Mouse (Mus musculus) intestine, embryonic 15.5 days (tissue): ENCODE data around the gene Tekt4. TPM values are rescaled to one million over a fixed set of nuclear protein-coding genes. Genes with fewer than 3 reads are reported as not detected.
A peak's percentile ranks its signal among the peaks of the same experiment; 100 is the strongest.

Experiments
- ATAC-seq: fragments of 200-750 bp; cut with Nextera tagmentation; 2 replicates; pipeline ENCODE4 v1.8.0; 2017; ENCODE audit warnings: moderate TSS enrichment, moderate library complexity
- H3K27ac ChIP-seq: fragments of 300-500 bp; sonication (generic); 2 replicates; pipeline ENCODE4 v1.5.1; 2015; ENCODE audit warnings: mild to moderate bottlenecking, inconsistent platforms
- H3K27me3 ChIP-seq: fragments of 300-500 bp; sonication (generic); replicated peaks from 2 replicates; pipeline ENCODE4 v1.6.1; 2015; ENCODE audit warnings: inconsistent platforms
- H3K36me3 ChIP-seq: fragments of 300-500 bp; sonication (generic); 2 replicates; pipeline ENCODE4 v1.6.1; 2015; ENCODE audit warnings: inconsistent platforms
- H3K4me1 ChIP-seq: fragments of 300-500 bp; sonication (generic); replicated peaks from 2 replicates; pipeline ENCODE4 v1.6.1; 2015; ENCODE audit warnings: inconsistent platforms
- H3K4me2 ChIP-seq: fragments of 300-500 bp; sonication (generic); replicated peaks from 2 replicates; pipeline ENCODE4 v1.6.1; 2015; ENCODE audit warnings: mild to moderate bottlenecking, inconsistent platforms
- H3K4me3 ChIP-seq: fragments of 300-500 bp; sonication (generic); replicated peaks from 2 replicates; pipeline ENCODE4 v1.5.1; 2015; ENCODE audit warnings: inconsistent platforms
- H3K9ac ChIP-seq: fragments of 300-500 bp; sonication (generic); 2 replicates; pipeline ENCODE4 v1.6.1; 2015; ENCODE audit warnings: inconsistent platforms
- H3K9me3 ChIP-seq: fragments of 300-500 bp; sonication (generic); 2 replicates; pipeline ENCODE4 v1.6.1; 2016; ENCODE audit warnings: inconsistent platforms
- WGBS: fragments of 180-500 bp; shearing (Covaris S2); methylation state at CpG from one replicate; pipeline ENCODE4 v1.1.7; 2015; 5-methylcytosine and 5-hydroxymethylcytosine counted together
- polyA plus RNA-seq: library from polyadenylated mRNA; unstranded; fragments of >200 nt; fragmentation: Nextera tagmentation; extraction: Ambion mirVana; gene quantifications from 2 replicates; pipeline ENCODE4 v1.2.1, GENCODE M21; 2015

Tekt4 gene
- polyA plus RNA-seq, 1 experiment from 2014 or later = not detected

DNA sequence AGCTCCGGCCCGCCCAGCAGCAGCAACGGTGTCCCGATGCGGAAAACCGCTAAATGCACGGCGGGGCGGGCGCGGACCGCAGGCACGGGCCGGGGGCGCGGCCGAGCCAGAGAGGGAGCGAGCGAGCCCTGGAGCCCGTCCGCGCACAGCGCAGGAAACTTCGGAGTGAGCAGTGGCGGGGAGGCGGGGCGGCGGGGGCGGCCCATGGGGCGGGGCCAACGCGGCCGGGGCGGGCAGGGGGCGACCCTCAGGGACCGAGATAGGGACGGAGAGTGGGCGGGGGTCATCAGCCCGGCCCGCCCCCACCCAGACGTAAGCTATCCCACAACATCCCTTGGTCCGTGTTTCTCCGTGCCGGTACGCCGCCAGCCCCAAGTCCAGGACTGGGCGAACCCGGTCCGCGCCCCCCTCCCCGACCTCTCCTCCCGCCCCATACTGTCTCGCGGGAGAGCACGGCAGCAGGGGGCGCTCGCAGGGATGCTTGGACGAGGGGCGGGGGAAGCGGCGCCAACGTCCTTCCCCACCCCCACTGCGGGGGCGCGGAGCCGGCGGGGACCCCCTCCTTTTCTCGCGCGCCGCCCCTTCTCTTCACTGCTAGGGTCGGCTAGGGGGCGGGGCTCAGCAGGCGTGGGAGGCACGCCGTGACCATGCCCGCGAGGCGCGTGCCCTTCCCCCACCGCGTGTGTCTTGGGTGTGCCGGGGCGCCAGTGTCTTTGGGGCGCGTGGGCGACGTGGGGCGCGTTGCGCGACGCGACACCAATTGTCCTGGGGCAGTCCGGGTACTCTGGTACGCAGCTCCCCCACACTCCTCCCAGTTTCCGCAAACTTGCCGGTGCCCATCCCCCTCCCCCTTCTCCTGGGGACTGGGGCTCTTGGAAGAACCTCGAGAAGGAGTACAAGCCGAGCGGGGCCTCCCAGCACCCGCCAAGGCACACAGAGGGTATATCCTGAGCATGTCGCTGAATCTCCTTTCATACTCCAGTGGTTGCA is 20.5 kb upstream of the Tekt4 start, which contains the start of gene Cacna1h:
TSS of gene Cacna1h (minus strand) at position 167 of the 990 bp plus-strand sequence.
- H3K4me2 ChIP-seq = peak within 1 kb of the TSS; percentile 94
- ATAC-seq = peak; percentile 90
- H3K27me3 ChIP-seq = peaks cover 6% of the 10 kb centered on the region; the same call in 1 of the 2 replicates
- no peaks in the 10 kb centered on the region for H3K9me3 ChIP-seq
- peak within 1 kb of the TSS; percentile 67 for H3K4me3 ChIP-seq
- H3K9ac ChIP-seq = peak within 1 kb of the TSS; percentile 66
- WGBS = under 1% methylated on average over 101 of the region's 103 CpGs
- peak within 1 kb of the TSS; percentile 71 for H3K27ac ChIP-seq
- no peaks in the 10 kb centered on the region for H3K36me3 ChIP-seq
- peaks cover 55% of the 10 kb centered on the region for H3K4me1 ChIP-seq

DNA sequence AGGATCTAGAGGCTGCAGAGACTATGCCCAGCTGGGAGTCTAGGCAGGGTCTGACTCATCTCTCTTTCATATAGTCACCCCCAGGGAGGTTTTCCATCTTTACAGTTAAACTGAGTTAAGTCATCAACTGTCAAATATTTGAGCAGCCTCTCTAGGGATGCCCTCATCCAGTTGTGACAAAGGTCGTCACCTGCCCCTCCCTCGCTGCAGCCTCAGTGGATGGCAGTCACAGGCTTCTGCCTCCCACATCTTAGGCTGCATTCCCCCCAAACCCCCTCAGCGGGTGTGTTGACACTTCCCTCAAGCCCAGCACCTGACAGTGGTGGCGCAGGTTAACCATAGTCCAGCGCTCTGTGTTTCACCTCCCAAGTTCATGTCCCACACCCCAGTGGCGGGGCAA is 13.0 kb upstream of the Tekt4 start:
- WGBS = 75% methylated on average over 6 of the region's 6 CpGs
- H3K4me3 ChIP-seq = no peak overlapping the region
- no peak overlapping the region for H3K27ac ChIP-seq
- no peak overlapping the region for H3K4me2 ChIP-seq
- peaks cover 23% of the 10 kb centered on the region for H3K4me1 ChIP-seq
- no peaks in the 10 kb centered on the region for H3K27me3 ChIP-seq
- H3K9me3 ChIP-seq = no peaks in the 10 kb centered on the region
- no peaks in the 10 kb centered on the region for H3K36me3 ChIP-seq
- ATAC-seq = no peak
- no peak overlapping the region for H3K9ac ChIP-seq

DNA sequence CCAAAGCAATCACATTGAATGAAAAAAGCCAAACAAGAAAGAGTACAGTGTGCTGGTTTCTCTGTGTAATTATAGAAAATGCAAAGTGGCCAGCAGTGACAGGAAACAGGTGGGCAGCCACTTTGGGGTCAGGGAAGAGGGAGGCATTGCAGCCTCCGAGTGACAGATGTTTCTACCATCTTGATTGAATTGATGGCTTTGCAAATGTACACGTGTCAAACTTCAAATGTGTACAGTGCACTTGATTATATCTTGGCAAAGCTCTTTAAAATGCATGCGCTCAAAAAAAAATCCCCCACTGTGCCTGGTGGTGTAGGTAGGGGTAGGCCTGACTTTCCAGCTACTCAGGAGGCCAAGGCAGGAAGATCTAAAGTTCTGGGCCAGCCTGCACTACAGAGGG is 11.5 kb upstream of the Tekt4 start:
- peaks cover 23% of the 10 kb centered on the region for H3K4me1 ChIP-seq
- H3K4me3 ChIP-seq = no peak overlapping the region
- no peaks in the 10 kb centered on the region for H3K9me3 ChIP-seq
- no peak overlapping the region for H3K9ac ChIP-seq
- no peak overlapping the region for H3K4me2 ChIP-seq
- no peaks in the 10 kb centered on the region for H3K27me3 ChIP-seq
- H3K36me3 ChIP-seq = no peaks in the 10 kb centered on the region
- 61% methylated on average over 3 of the region's 3 CpGs for WGBS
- H3K27ac ChIP-seq = no peak overlapping the region
- no peak for ATAC-seq

DNA sequence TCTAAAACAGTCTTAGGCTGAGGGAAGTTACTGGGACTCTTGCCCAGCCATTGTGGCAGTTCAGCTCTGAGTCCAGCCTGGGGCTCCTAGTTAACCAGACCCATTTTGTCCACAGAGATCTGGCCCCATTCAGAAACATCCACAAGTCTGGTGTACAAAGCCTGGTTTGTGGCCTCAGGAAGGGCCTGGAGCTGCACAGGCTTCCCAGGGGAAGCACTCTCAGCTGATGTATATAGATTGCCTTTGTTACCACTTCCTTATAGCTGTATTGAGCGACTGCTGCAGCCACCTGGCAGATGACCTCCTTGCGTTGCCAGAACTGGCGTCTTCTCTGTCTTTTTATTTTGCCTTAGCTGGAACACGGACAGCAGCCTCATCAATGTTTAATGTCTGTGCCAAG is 9.3 kb upstream of the Tekt4 start:
- Histone ChIP-seq H3K27me3 (no peaks in the 10 kb centered on the region), H3K27ac (peak overlapping the region; percentile 33; the same call in 1 of the 2 replicates), H3K9ac (no peak overlapping the region), H3K4me1 (peaks cover 26% of the 10 kb centered on the region), H3K4me2 (no peak overlapping the region), H3K9me3 (no peaks in the 10 kb centered on the region), H3K36me3 (no peaks in the 10 kb centered on the region), H3K4me3 (no peak overlapping the region)
- ATAC-seq = no peak
- 43% methylated on average over 4 of the region's 4 CpGs for WGBS

DNA sequence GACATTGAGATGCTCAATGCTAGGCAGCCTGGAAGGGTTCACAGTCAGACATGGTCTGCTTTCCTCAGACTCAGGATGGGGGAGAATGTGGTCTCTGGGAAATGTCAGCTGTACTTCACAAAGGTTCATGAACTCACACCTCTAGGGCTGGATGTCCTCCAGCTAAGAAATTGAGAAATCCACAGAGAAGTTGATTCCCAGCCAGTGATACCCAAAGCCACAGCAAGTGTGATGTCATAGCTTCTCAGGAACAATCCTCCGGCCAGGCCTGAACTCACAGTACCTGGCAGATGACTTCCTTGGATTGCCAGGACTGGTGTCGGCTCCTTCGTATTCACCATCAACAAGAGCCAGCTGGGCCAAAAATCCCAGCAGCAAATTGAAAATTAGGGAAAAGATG is 8.6 kb upstream of the Tekt4 start:
- WGBS = 88% methylated on average over 3 of the region's 3 CpGs
- Histone ChIP-seq H3K36me3 (no peaks in the 10 kb centered on the region), H3K4me1 (peaks cover 24% of the 10 kb centered on the region), H3K4me2 (no peak overlapping the region), H3K27ac (no peak overlapping the region), H3K27me3 (no peaks in the 10 kb centered on the region), H3K9ac (no peak overlapping the region), H3K9me3 (no peaks in the 10 kb centered on the region), H3K4me3 (no peak overlapping the region)
- no peak for ATAC-seq

DNA sequence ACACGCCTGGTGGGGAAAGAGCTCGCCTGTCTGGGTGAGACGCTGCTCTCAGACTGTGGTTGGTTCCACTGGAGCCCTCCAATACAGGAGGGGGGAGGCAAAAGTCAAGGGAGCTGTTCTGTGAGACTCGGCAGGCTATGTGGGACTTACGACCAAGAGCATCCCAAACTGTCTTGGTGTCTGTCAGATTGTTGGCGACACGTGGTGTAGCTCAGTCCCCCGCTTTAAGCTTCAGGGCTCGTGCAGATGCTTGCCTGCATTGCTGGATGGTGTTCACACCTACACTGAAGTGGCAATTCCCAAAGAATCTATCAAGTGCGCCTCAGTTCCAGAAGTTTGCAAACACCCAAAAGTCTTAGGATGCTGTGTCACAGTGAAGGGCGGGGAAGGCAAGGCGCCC is 6.5 kb upstream of the Tekt4 start:
- ATAC-seq = no peak
- WGBS = 78% methylated on average over 12 of the region's 12 CpGs
- H3K9me3 ChIP-seq = no peaks in the 10 kb centered on the region
- H3K27ac ChIP-seq = no peak overlapping the region
- H3K4me3 ChIP-seq = no peak overlapping the region
- H3K36me3 ChIP-seq = no peaks in the 10 kb centered on the region
- H3K9ac ChIP-seq = no peak overlapping the region
- H3K4me1 ChIP-seq = peaks cover 22% of the 10 kb centered on the region
- no peaks in the 10 kb centered on the region for H3K27me3 ChIP-seq
- no peak overlapping the region for H3K4me2 ChIP-seq

DNA sequence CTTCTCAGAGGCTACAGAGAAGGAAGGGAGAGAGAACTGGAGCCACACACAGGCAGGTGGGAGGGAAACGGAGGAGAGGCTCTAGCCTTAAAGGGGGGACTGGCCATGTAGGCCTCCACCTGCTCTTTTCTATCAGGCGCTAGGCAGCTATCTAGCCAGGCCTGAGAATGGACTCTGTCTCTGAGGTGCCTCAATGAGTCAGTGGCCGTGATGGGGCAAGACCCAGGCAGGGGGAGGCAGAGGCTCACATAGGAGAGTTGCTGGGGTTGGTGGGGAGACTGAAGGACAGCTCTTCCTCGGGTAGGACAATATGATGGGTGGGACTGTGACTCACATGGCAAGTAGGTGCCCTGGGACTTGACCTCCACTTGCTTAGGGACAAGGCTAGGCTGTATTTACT is 4.1 kb upstream of the Tekt4 start:
- 58% methylated on average over 4 of the region's 4 CpGs for WGBS

DNA sequence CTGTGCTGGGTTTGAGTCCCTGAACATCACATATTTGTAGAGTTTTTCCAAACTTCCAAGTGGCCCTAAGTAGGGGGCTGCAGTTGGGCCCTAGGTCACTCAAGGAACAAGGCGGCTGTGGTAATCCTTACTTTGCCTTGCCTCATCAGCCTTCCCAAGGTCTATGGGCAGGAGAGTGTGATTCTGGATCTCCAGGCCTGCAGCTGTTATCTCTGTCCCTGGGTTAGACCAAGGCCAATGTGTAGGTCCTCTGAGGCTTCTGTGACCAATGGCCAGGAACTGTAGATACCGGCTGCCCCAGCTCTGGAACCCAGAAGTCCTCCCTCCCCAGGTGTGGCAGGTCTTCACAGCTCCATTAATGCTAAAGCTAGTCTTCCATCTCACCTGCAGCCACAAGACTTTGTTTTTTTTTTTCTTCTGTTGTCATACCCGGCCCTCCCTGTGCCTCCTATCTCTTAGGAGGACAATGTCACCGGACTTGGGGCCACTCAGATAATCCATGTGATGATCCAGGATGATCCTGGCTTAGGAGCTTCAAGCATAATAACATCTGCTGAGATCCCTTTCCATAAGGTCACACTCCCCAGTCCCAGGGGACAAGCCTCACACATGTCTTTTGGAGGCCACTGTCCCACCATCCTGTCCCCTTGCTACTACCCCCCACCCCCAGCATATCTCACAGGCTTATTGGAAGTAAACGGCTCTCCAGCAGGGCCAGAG is 2.0 kb upstream of the Tekt4 start:
- Histone ChIP-seq H3K4me2 (no peak overlapping the region), H3K9me3 (no peaks in the 10 kb centered on the region), H3K9ac (no peak overlapping the region), H3K4me3 (no peak overlapping the region), H3K27me3 (no peaks in the 10 kb centered on the region), H3K36me3 (no peaks in the 10 kb centered on the region), H3K4me1 (0 out of 2 replicates have a peak, but pooled peaks cover 3% of the 10 kb centered on the region), H3K27ac (no peak overlapping the region)
- 68% methylated on average over 5 of the region's 5 CpGs for WGBS
- no peak for ATAC-seq

More for the DNA sequence above, 4.1 kb upstream of the Tekt4 start:
- no peak for ATAC-seq
- peaks cover 4% of the 10 kb centered on the region; the same call in 1 of the 2 replicates for H3K4me1 ChIP-seq
- H3K9ac ChIP-seq = no peak overlapping the region
- no peak overlapping the region for H3K4me2 ChIP-seq
- no peak overlapping the region for H3K27ac ChIP-seq
- no peak overlapping the region for H3K4me3 ChIP-seq
- H3K27me3 ChIP-seq = no peaks in the 10 kb centered on the region
- no peaks in the 10 kb centered on the region for H3K9me3 ChIP-seq
- no peaks in the 10 kb centered on the region for H3K36me3 ChIP-seq

DNA sequence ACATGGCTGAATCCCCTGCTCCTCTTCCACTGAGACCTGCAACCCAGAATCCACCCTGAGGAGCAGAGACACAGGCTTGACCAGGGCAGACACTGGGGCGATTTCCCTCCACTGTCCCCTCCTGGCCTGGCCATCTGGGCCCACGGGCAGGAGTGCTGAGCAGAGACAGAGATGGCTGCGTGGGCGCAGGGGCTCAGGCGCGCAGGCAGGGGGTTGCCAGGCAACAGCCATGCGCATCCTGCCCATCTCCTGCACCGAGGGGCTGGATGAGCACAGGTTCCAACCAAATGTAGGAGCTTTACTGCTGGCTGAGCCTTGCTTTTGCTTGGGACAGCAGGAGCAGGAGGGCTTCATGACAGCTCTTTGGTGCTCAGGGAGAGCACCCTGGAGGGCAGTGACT is 2.1 kb downstream of the Tekt4 start:
- Histone ChIP-seq H3K9me3 (no peaks in the 10 kb centered on the region), H3K4me3 (no peak overlapping the region), H3K27ac (no peak overlapping the region), H3K4me1 (no peaks in the 10 kb centered on the region), H3K27me3 (no peaks in the 10 kb centered on the region), H3K9ac (no peak overlapping the region), H3K36me3 (no peaks in the 10 kb centered on the region), H3K4me2 (no peak overlapping the region)
- WGBS = 41% methylated on average over 8 of the region's 8 CpGs
- ATAC-seq = no peak

DNA sequence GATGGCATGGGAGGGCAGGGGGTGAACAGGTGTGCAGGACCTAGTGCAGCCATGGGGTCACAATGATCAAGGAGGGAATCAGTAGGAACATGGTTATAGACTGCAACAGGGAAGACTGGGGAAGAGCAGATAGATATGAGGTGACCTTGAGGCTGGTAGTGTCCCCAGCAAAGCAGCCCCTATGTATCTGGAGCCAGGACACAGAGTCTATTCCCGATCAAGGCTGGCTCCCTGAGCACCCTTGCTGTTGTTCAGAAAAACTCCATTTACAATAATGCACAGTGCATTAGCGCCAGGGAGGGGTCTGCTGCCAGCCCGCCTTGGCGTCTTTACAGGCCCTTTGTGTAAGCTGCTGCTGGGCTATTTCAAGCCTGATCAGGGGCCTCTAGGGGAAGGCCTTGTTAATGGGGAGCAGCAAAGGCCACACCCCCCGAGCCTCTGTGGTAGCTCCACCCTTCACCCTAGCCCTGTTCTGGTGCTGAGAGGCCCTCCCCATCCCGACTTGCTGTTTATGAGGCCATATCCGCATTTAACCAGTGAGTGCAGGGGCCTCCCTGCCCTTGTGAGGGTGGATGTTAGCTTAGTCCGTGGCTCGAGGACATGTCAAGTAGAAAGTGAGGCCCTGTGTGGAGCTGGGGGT is 7.9 kb downstream of the Tekt4 start:
- H3K27me3 ChIP-seq = no peaks in the 10 kb centered on the region
- H3K27ac ChIP-seq = peak overlapping the region; percentile 46
- peak overlapping the region; percentile 39 for H3K4me2 ChIP-seq
- no peak overlapping the region for H3K9ac ChIP-seq
- 12% methylated on average over 9 of the region's 9 CpGs for WGBS
- H3K4me1 ChIP-seq = peaks cover 19% of the 10 kb centered on the region
- ATAC-seq = peak; percentile 98
- no peaks in the 10 kb centered on the region for H3K36me3 ChIP-seq
- H3K4me3 ChIP-seq = no peak overlapping the region
- no peaks in the 10 kb centered on the region for H3K9me3 ChIP-seq

DNA sequence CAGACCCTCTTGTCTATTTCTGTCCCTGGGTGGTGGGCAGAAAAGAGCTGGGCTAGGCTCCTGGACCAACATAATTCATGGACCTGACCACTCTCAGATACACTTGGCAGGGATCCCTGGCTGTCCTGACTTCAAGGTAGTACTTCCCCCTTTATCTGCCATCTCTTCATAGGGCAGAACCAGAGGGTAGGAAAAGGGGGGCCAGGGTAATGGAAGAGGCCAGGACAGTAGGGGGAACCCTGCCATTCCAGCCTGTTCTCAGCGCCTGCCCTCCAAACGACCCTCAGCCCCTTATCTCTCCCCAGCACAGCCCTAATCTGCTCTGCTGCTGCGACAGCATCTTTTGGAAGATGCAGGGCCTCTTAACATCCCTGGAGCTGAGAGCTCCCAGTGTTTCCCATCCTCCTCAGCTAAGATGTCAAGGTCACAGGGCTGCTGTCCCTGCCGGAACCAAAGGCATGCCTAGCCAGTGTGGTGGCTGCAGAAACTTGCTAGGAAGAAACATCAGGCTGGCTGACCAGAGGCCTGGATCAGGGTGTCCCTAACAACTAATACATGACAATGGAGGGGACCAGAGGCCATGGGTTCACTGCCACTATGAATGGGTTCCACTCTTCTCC is 9.0 kb downstream of the Tekt4 start:
- Histone ChIP-seq H3K9ac (no peak overlapping the region), H3K4me2 (no peak overlapping the region), H3K9me3 (no peaks in the 10 kb centered on the region), H3K27me3 (no peaks in the 10 kb centered on the region), H3K4me1 (peaks cover 19% of the 10 kb centered on the region), H3K36me3 (no peaks in the 10 kb centered on the region), H3K4me3 (no peak overlapping the region), H3K27ac (peak overlapping the region; percentile 46; the same call in 1 of the 2 replicates)
- 42% methylated on average over 4 of the region's 4 CpGs for WGBS
- 0 out of 2 replicates have a peak, but pooled peaks have one; percentile 6 for ATAC-seq

DNA sequence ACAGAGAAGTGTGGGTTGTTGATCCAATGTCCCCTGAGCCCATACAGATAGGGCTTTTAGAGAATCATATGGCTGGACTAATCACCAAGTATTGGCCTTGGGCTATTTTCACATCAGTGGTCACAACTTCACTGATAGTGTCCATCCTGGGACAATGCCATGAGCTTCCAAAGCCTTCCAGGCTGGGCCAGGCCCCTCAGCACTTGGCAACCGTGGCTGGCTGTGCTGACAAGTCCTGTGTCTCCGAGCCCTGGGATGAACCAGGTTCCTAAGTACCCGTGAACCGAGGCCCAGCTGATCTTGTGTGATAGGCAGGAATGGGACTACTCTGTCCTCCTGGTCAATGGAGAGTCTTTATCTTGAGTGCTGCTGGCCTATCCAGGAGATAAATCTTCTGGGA is 9.7 kb downstream of the Tekt4 start:
- Histone ChIP-seq H3K4me2 (no peak overlapping the region), H3K27ac (no peak overlapping the region), H3K9ac (no peak overlapping the region), H3K9me3 (no peaks in the 10 kb centered on the region), H3K36me3 (no peaks in the 10 kb centered on the region), H3K4me3 (no peak overlapping the region), H3K27me3 (no peaks in the 10 kb centered on the region), H3K4me1 (peaks cover 19% of the 10 kb centered on the region)
- ATAC-seq = no peak
- 77% methylated on average over 4 of the region's 4 CpGs for WGBS
